Mouse (Mus musculus): ENCODE measurements around the gene Thap3. TPM values are rescaled to one million over a fixed set of nuclear protein-coding genes. Genes with fewer than 3 reads are reported as not detected.

Thap3 gene
- total and polyA plus RNA-seq, 3 experiments, result 11.0 to 27.6 (median 12.8) TPM

DNA sequence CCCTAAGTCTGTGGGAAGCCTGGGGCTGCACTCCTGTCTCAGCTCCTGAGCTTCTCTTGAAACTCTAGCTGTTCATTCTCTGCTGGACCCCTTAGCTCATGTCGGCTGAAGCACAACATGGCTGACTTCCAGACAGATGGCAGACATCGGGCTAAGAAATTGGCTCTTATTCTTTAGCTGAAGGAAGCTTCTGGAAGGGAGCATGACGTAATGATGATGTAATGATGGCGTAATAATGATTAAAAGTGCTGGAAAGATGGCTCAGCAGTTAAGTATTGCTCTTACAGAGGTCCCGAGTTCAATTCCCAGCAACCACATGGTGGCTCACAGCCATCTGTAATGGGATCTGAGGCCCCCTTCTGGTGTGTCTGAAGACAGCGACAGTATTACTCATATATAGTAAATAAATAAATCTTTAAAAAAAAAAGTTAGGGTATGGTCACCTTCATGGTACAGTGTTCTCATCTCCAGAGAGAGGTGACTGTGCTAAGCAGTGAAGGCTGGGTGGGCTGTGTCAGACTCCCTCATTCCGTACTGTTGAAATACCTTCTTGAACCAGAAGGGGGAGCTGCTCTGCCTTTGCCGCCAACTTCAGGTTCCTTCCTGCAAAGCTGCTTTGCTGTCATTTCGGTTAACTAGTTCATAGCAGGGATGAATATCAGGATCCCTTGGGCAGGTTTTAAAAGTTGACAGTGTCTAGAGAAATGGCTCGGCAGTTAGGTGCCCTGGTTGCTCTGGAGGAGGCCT is 16.4 kb downstream of the Thap3 start:
- no peaks in the 10 kb centered on the region for H3K4me1 ChIP-seq (ENCODE audit: control insufficient read depth in 1 of 2, insufficient read depth in 2 of 2)
- TF ChIP-seq CTCF (conservative IDR thresholded peaks at IDR 0.05 in 1 of 2, IDR thresholded peaks at IDR 0.05 in 1 of 2; ENCODE audit: low read depth in 2 of 2, low read length in 2 of 2) (peak; percentile 58 to 72), CHD2 (IDR thresholded peaks at IDR 0.05; ENCODE audit: low read length) (no peak), USF2 (conservative IDR thresholded peaks at IDR 0.05; ENCODE audit: low read depth, low read length) (no peak)
- no peak overlapping the region for H3K4me3 ChIP-seq (replicated peaks in 1 of 3; ENCODE audit: low read depth in 2 of 3, low read length in 2 of 3, poor library complexity in 1 of 3)
- DNase-seq (ENCODE audit: extremely low read depth), result peak; percentile 42
- H3K9ac ChIP-seq (ENCODE audit: insufficient read depth, low read depth), result no peak overlapping the region
- H3K27me3 ChIP-seq (replicated peaks), result no peaks in the 10 kb centered on the region
- H3K9me3 ChIP-seq (replicated peaks; ENCODE audit: low read length), result peaks cover 5% of the 10 kb centered on the region
- dilution Hi-C loops (cut with MboI; ENCODE audit: extremely low pct_ligation_motif_present, extremely low pct_unique_long_range_greater_than_20kb, low sequenced_read_pairs) (no loop called here), in situ Hi-C loops (cut with MboI; ENCODE audit: low pct_ligation_motif_present, low pct_unique_long_range_greater_than_20kb, low sequenced_read_pairs) (no loop called here)
- no peaks in the 10 kb centered on the region for H3K79me2 ChIP-seq (replicated peaks; ENCODE audit: control insufficient read depth, extremely low read depth, insufficient read depth, poor library complexity, severe bottlenecking)
- peaks cover 74 to 91% of the 10 kb centered on the region in 2 experiments for H3K36me3 ChIP-seq (replicated peaks in 1 of 2; ENCODE audit: control insufficient read depth in 1 of 2, insufficient read depth in 1 of 2, low read length in 1 of 2)
- no peak overlapping the region for H3K27ac ChIP-seq (ENCODE audit: insufficient read depth, low read depth)
- no peak overlapping the region for H3K4me2 ChIP-seq (ENCODE audit: insufficient read depth, low read depth, poor library complexity, severe bottlenecking)

DNA sequence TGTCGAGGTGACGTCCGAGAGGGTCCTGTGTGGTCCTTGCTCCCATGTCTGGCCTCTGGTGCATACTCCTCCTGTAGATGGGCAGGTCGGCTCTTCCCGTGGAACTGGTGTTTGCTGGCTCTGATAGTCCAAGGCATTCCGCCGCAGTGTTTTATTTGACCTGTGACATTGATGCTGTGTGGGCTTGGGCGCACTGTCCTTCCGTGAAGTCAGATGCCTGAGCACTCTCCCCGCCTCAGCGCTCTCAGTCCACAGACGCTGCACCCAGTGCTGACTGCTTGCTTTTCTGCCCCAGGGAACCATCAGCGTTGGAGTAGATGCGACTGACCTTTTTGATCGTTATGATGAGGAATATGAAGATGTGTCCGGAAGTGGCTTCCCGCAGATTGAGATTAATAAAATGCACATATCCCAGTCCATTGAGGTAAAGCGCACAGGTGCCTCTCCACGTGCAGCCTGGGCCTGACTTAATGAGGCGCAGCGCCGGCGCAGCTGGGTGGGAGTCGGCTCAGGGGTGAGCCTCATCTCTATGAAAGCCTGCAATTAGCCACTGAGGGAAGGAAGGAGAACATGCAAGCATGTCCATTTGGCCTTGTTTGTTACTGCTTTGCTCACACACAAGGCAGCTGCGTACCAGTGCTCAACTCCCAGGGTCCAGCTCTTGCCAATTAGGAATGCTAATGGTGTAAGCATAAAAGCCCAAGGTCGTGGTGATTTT is 20.4 kb downstream of the Thap3 start:
- peaks cover 65 to 90% of the 10 kb centered on the region in 2 experiments for H3K36me3 ChIP-seq (replicated peaks in 1 of 2; ENCODE audit: control insufficient read depth in 1 of 2, insufficient read depth in 1 of 2, low read length in 1 of 2)
- H3K9ac ChIP-seq (ENCODE audit: insufficient read depth, low read depth), result no peak overlapping the region
- peaks cover 2% of the 10 kb centered on the region for H3K9me3 ChIP-seq (replicated peaks; ENCODE audit: low read length)
- in situ Hi-C loops (cut with MboI; ENCODE audit: low pct_ligation_motif_present, low pct_unique_long_range_greater_than_20kb, low sequenced_read_pairs), result no loop called here
- no peak overlapping the region for H3K4me3 ChIP-seq (replicated peaks in 1 of 3; ENCODE audit: low read depth in 2 of 3, low read length in 2 of 3, poor library complexity in 1 of 3)
- no peaks in the 10 kb centered on the region for H3K79me2 ChIP-seq (replicated peaks; ENCODE audit: control insufficient read depth, extremely low read depth, insufficient read depth, poor library complexity, severe bottlenecking)
- TF ChIP-seq ZMIZ1 (IDR thresholded peaks at IDR 0.05; ENCODE audit: low read depth, low read length), result no peak
- TF ChIP-seq RCOR1 (conservative IDR thresholded peaks at IDR 0.05; ENCODE audit: low read depth, low read length), result no peak
- TF ChIP-seq MYC (IDR thresholded peaks at IDR 0.05; ENCODE audit: low read depth, low read length), result no peak
- TF ChIP-seq HCFC1 (IDR thresholded peaks at IDR 0.05; ENCODE audit: low read depth, low read length), result no peak
- TF ChIP-seq E2F4 (IDR thresholded peaks at IDR 0.05; ENCODE audit: insufficient replicate concordance, low read depth, low read length), result no peak
- no peak for TF ChIP-seq ZKSCAN1 (IDR thresholded peaks at IDR 0.05; ENCODE audit: borderline replicate concordance, low read depth, low read length)
- TF ChIP-seq RAD21 (IDR thresholded peaks at IDR 0.05; ENCODE audit: low read depth, low read length), result no peak
- TF ChIP-seq MAX (IDR thresholded peaks at IDR 0.05; ENCODE audit: low read length), result no peak
- TF ChIP-seq POLR2AphosphoS2 (IDR thresholded peaks at IDR 0.05; ENCODE audit: low read depth, low read length), result no peak
- no peak for TF ChIP-seq IRF4 (IDR thresholded peaks at IDR 0.05; ENCODE audit: low read depth, low read length)
- no peak for TF ChIP-seq EP300 (IDR thresholded peaks at IDR 0.05; ENCODE audit: low read length)
- no peak for TF ChIP-seq USF1 (IDR thresholded peaks at IDR 0.05; ENCODE audit: low read depth, low read length)
- TF ChIP-seq UBTF (IDR thresholded peaks at IDR 0.05; ENCODE audit: low read depth, low read length), result no peak
- no peak for TF ChIP-seq JUND (conservative IDR thresholded peaks at IDR 0.05; ENCODE audit: low read depth, low read length)
- no peak for TF ChIP-seq ETS1 (conservative IDR thresholded peaks at IDR 0.05; ENCODE audit: low read depth, low read length)
- no peak for TF ChIP-seq GABPA (IDR thresholded peaks at IDR 0.05; ENCODE audit: insufficient replicate concordance, low read depth, low read length)
- no peak for TF ChIP-seq USF2 (conservative IDR thresholded peaks at IDR 0.05; ENCODE audit: low read depth, low read length)
- no peak for TF ChIP-seq KAT2A (IDR thresholded peaks at IDR 0.05; ENCODE audit: insufficient replicate concordance, low read length)
- no peak for TF ChIP-seq POLR2A (IDR thresholded peaks at IDR 0.05; ENCODE audit: low read depth, low read length)
- H3K4me1 ChIP-seq (ENCODE audit: control insufficient read depth in 1 of 2, insufficient read depth in 2 of 2), result no peaks in the 10 kb centered on the region
- dilution Hi-C loops (cut with MboI; ENCODE audit: extremely low pct_ligation_motif_present, extremely low pct_unique_long_range_greater_than_20kb, low sequenced_read_pairs), result no loop called here
- no peaks in the 10 kb centered on the region for H3K27me3 ChIP-seq (replicated peaks)
- no peak overlapping the region for H3K27ac ChIP-seq (ENCODE audit: insufficient read depth, low read depth)
- H3K4me2 ChIP-seq (ENCODE audit: insufficient read depth, low read depth, poor library complexity, severe bottlenecking), result no peak overlapping the region
- no peak for DNase-seq (ENCODE audit: extremely low read depth)

Measured in CH12.LX (cell line).